Mouse (Mus musculus) cerebellum, adult 2 months (tissue): ENCODE results near the gene Nkap.

Source experiments
- CTCF ChIP-seq: fragments of 200-500 bp; IDR thresholded peaks from 2 replicates; pipeline ENCODE4 v1.5.1; 2011; ENCODE audit warnings: low read depth, mild to moderate bottlenecking, control low read depth, low read length, moderate library complexity, borderline replicate concordance; ENCODE audit not compliant: insufficient read depth
- POLR2A ChIP-seq: fragments of 200-500 bp; IDR thresholded peaks from 2 replicates; pipeline ENCODE4 v1.6.1; 2011; ENCODE audit warnings: low read length, control low read depth, borderline replicate concordance; ENCODE audit not compliant: insufficient read depth

DNA sequence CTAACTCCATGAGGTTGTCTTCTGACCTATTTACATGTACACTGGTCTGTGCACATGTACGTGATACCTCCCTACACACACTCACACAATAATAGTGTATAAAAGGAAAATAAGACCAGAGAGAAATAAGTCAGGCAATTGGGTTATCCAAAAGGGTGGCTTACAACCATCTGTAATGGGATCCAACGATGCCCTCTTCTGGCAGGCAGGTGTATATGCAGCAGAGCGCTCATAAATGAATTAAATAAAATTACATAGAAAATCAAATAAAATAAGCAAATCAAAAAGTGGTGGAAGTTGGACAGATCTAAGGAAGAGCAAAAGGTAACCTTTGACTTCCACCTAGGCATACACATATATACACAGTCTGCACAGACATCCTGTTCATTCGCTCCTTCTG lies 31.2 kb downstream of the Nkap start:
- TF ChIP-seq CTCF (peak; percentile 28; the same call in 1 of the 2 replicates), POLR2A (no peak)
